Mouse (Mus musculus) subcutaneous adipose tissue, adult 2 months (tissue): ENCODE measurements around the gene Tut1. TPM values are rescaled to one million over a fixed set of nuclear protein-coding genes. Genes with fewer than 3 reads are reported as not detected.

Experiments used
- polyA plus RNA-seq: library from polyadenylated mRNA; depleted of rRNA; stranded (reverse); fragments of >200 nt; gene quantifications from 2 replicates; pipeline ENCODE4 v1.2.3, GENCODE M21; 2012; ENCODE audit warnings: low replicate concordance; rRNA removed

Tut1 gene
- 15.9 and 30.2 TPM in 2 replicates for polyA plus RNA-seq

DNA sequence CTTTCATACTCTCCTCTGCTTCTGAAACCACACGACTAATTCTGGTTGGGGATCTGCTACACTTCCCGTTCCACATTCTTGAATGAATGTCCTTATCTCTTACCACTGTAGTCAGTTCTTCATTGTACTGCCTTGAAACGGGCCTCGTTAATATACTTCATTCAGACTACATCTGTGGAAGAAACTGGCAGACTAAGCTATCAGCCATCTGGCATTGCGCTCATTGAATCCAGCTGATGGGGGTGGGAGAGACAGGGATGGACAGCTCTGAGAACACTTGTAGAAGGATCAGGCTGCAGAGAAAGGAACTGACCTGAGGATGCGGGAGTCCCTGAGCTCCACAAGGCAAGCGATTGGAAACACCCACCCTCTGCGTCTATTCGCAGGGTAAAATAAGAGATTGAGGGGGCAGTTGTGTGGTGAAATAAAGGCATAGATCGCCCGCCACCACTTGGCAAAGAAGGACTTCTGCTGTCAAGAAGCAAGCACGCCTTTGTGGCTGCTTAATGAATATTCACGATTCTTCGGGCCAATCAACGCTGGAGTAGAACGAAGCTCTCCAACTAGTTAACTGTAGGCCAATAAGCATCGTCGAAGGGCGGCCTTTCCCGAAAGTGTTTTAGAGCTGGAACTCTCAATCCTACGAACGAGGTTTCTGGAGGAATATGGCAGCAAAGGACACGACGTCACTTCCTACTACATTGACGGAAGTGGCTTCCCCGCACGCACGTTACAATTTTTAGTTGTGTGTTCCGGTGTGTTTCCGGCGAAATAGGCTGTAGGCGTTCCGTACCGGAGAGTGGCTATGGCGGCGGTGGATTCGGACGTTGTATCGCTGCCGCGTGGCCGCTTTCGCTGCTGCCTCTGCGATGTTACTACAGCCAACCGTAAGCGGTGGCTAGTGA lies at the start of gene Tut1:
Gene Tut1, plus strand, starts transcription at position 713 of the 905 bp plus-strand sequence.

DNA sequence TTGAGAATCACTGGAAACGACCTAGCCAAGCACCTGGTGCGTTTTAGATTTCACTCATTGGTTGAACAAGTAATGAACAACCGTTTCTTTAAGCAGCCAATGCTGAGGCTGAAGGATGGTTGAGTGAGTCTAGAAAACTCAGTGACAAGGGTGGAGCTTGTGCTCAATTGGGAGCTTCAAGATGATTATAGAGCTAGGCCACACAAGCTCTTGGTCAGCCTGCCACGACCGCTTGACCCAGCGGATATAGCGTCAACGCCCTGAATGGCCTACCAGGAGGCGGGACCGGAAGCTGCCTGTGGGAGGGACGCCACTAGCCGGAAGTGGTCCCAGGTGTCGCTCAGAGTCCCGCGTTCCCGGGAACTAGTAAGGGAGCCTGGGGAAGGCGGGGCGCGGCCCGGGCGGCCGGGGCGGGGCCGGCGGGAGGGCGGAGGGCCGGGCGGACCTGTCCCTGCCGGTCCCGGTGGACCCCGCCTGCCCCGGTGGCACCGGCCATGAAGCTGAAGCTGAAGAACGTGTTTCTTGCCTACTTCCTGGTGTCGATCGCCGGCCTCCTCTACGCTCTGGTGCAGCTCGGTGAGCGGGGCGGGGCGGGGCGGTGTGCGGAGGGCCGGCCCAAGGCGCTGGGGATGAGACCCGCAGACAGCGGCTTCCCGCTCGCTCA lies 33.4 kb upstream of the Tut1 start, which contains the start of gene B3gat3:
Gene B3gat3, plus strand, starts transcription at position 302 of the 664 bp plus-strand sequence.

DNA sequence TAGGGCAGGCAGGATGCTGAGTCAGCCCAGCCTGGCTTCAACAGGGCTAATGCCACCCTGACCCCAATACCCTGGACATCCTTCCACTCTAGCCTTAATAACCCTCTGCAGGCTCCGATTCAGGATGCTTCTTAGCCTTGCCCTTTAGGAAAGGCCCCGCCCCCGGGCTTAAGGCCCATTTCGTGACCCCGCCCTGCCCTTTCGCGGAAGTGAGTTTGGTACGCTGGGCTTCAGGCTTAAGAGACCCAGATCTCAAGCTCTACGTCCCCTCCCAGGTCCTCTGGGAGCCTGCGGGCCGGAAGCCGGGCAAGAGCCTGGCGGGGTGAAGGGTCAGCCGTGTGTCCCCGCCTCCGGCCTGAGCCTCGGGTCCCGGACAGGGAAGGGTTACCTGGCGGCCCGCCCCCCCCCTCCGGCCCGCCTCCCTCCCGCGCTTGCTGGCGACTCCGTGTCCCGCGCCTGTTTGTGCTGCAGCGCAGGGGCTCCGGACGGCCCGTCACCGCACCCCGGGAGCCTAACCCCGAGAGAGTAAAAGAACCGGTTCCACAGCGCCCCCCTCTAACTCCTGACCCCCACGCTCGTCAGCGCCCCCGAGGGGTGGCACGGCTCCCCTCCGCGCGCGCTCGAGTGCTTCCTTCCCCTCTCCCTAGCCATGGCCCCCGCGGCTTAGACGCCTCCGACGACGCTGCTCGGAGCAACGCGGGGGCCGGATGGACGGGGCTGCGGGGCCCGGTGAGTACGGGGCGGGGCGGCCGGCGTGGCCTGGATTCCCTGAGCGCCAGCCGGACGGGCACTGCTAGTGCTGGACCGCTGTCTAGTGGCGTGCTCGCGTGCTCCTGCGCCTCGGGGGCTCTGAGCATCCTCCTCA lies 24.2 kb upstream of the Tut1 start, which contains the start of the genes Rom1 and Eml3:
Gene Rom1, minus strand, starts transcription at position 133 of the 865 bp plus-strand sequence.
Gene Eml3, plus strand, starts transcription at position 329 of the 865 bp plus-strand sequence.

DNA sequence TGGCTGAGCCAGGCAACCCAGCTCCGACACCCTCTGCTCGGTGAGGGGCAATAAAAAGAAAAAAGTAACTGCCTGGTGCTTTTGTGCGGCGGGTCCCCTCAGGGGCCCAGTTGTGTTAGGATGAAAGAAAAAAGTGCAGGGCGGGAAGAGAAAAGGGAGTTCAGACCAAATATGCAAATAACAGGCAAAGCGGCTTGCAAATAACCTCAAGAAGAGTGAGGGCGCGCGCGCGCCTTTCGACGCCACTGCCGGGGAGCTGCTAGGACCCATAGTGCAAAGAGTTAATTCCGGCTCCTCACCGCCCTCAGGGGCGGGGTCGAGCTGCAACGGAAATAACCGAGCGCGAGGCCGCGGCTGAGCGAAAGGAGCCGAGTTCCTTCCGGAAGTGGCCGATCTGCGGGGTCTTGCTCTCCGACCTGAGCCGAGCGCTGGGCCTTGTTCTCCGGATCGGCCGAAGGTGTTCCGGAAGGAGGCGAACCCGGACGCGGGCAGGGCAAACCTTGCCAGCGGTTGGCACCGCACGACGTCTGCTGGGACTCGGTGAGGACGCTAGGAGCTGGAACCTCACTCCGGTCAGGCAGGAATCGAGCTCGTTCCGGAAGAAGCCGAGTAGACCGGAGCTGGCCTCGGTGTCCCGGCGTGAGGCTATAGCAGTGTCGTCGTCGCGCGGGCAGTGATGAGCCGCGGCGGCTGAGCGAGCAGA lies 12.0 kb upstream of the Tut1 start, which contains the start of gene Mta2:
Gene Mta2, plus strand, starts transcription at position 361 of the 703 bp plus-strand sequence.

DNA sequence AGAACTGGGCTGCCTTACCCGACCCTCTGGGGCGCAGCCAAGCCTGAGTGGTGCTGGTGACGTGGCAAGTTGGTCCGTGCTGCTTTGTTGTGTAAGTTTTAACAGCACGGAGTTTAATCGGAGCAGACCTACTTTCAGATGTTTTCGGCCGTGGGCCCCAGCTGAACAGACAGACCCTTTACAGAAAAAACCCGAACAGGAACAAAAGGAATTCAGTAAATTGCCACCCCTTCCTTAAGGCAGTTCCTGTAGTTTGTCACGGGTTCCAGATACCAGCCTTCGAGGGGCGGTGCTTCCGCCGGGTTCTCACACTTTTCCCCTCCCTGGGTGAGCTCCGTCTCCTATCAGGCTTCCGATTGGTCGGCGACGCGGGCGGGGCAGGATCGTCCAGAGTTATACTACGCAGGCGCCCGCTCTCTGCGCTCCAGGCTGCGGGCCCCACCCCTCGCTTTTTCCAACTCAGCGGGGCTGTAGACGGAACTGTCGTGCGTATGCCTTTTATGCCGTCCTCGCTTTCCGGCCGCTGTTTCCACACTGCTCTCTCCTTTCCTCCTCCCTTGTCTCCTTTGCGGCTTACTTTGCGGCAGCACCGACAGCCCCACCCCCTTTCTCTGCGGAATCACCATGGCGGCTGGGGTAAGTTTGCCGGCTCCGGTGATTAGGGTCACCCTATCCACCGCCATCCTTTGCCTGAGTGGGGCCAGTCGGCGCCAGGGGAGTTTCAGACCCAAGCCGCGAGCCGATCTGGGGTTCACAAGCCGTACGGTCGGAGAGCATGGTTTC lies 13.1 kb downstream of the Tut1 start, which contains the start of gene Eef1g:
Gene Eef1g, plus strand, starts transcription at position 452 of the 783 bp plus-strand sequence.

DNA sequence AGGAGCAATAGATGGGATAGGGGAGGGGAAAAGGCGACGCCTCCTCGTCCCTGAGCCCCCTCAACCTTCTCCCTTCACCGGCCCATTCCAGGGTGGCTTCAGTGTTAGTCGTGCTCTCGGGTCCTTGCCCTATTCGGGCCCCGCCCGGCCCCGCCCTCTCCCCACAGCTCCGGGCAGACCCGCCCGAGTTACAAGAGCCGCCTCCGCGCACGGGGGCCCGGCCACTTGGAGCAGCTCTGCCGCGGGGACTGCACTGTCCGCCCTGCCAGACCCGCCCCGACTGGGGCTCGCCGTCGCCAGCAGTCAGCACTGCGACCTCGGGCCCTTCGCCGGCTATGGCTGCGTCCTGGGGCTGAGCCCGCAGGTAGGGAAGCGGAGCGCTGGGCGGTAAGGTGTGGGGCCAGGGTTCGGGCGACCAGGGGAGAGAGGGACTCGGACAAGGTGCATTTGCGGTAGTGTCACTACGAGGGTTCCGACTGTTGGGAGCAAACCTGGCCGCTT lies 35.5 kb downstream of the Tut1 start, which contains the start of gene Ahnak:
Gene Ahnak, plus strand, starts transcription at position 219 of the 501 bp plus-strand sequence.

Other genes with a start within 250 kb of the Tut1 start
- gene Slc3a2, start 230.5 kb upstream of the Tut1 start, polyA plus RNA-seq = 230 and 245 TPM in 2 replicates
- 29.9 and 51.4 TPM in 2 replicates for gene Wdr74, start 218.0 kb upstream of the Tut1 start, polyA plus RNA-seq
- not detected in 2 replicates for gene 1700092M07Rik, start 213.1 kb upstream of the Tut1 start, polyA plus RNA-seq
- 89.0 and 134 TPM in 2 replicates for gene Stx5a, start 212.4 kb upstream of the Tut1 start, polyA plus RNA-seq
- gene Nxf1, start 196.8 kb upstream of the Tut1 start, polyA plus RNA-seq = 93.8 and 152 TPM in 2 replicates
- gene Tmem223, start 182.9 kb upstream of the Tut1 start, polyA plus RNA-seq = 255 and 279 TPM in 2 replicates
- 92.4 and 101 TPM in 2 replicates for gene Tmem179b, start 179.4 kb upstream of the Tut1 start, polyA plus RNA-seq
- gene Taf6l, start 167.4 kb upstream of the Tut1 start, polyA plus RNA-seq = 15.5 and 19.6 TPM in 2 replicates
- 72.1 and 72.3 TPM in 2 replicates for gene Polr2g, start 155.3 kb upstream of the Tut1 start, polyA plus RNA-seq
- 2.1 and 3.7 TPM in 2 replicates for gene Zbtb3, start 151.3 kb upstream of the Tut1 start, polyA plus RNA-seq
- gene Ttc9c, start 134.5 kb upstream of the Tut1 start, polyA plus RNA-seq = 19.7 and 28.1 TPM in 2 replicates
- gene Hnrnpul2, start 133.8 kb upstream of the Tut1 start, polyA plus RNA-seq = 13.8 and 28.4 TPM in 2 replicates
- 1.4 TPM in 1 of 2 replicates, not detected in the other for gene AC129217.1, start 124.1 kb upstream of the Tut1 start, polyA plus RNA-seq
- 401 and 771 TPM in 2 replicates for gene Bscl2, start 116.4 kb upstream of the Tut1 start, polyA plus RNA-seq
- 0.45 and 1.2 TPM in 2 replicates for gene Gng3, start 114.7 kb upstream of the Tut1 start, polyA plus RNA-seq
- 14.5 and 30.5 TPM in 2 replicates for gene Lrrn4cl, start 103.1 kb upstream of the Tut1 start, polyA plus RNA-seq
- 98.3 and 108 TPM in 2 replicates for gene Ubxn1, start 82.4 kb upstream of the Tut1 start, polyA plus RNA-seq
- gene Uqcc3, start 72.9 kb upstream of the Tut1 start, polyA plus RNA-seq = 37.3 and 43.9 TPM in 2 replicates
- 2.7 and 4.3 TPM in 2 replicates for gene Lbhd1, start 70.1 kb upstream of the Tut1 start, polyA plus RNA-seq
- not detected in 2 replicates for gene Gm49403, start 69.9 kb upstream of the Tut1 start, polyA plus RNA-seq
- 25.8 and 26.2 TPM in 2 replicates for gene 1810009A15Rik, start 65.0 kb upstream of the Tut1 start, polyA plus RNA-seq
- 0.34 TPM in 1 of 2 replicates, not detected in the other for gene Gm49416, start 64.9 kb upstream of the Tut1 start, polyA plus RNA-seq
- 19.2 and 38.4 TPM in 2 replicates for gene Ints5, start 60.8 kb upstream of the Tut1 start, polyA plus RNA-seq
- gene Ganab, start 55.8 kb upstream of the Tut1 start, polyA plus RNA-seq = 101 and 184 TPM in 2 replicates
- gene B3gat3, start 33.5 kb upstream of the Tut1 start, polyA plus RNA-seq = 78.6 and 99.5 TPM in 2 replicates
- gene Rom1, start 24.5 kb upstream of the Tut1 start, polyA plus RNA-seq = 13.6 and 15.0 TPM in 2 replicates
- 53.7 and 84.8 TPM in 2 replicates for gene Eml3, start 24.3 kb upstream of the Tut1 start, polyA plus RNA-seq
- gene Mta2, start 12.0 kb upstream of the Tut1 start, polyA plus RNA-seq = 20.1 and 44.4 TPM in 2 replicates
- 255 and 492 TPM in 2 replicates for gene Eef1g, start 13.2 kb downstream of the Tut1 start, polyA plus RNA-seq
- 56.5 and 94.9 TPM in 2 replicates for gene Ahnak, start 35.4 kb downstream of the Tut1 start, polyA plus RNA-seq
- 0.49 and 24.9 TPM in 2 replicates for gene Scgb1a1, start 134.1 kb downstream of the Tut1 start, polyA plus RNA-seq
- gene Asrgl1, start 181.8 kb downstream of the Tut1 start, polyA plus RNA-seq = 3.2 and 6.8 TPM in 2 replicates